Mouse (Mus musculus) ovary, postnatal 14 days (tissue): ENCODE results near the gene Xxylt1.

ENCODE experiments used
- DNase-seq: peaks from one replicate; pipeline ENCODE4 v3.0.0; 2022; ENCODE audit warnings: low spot score

Xxylt1 gene

DNA sequence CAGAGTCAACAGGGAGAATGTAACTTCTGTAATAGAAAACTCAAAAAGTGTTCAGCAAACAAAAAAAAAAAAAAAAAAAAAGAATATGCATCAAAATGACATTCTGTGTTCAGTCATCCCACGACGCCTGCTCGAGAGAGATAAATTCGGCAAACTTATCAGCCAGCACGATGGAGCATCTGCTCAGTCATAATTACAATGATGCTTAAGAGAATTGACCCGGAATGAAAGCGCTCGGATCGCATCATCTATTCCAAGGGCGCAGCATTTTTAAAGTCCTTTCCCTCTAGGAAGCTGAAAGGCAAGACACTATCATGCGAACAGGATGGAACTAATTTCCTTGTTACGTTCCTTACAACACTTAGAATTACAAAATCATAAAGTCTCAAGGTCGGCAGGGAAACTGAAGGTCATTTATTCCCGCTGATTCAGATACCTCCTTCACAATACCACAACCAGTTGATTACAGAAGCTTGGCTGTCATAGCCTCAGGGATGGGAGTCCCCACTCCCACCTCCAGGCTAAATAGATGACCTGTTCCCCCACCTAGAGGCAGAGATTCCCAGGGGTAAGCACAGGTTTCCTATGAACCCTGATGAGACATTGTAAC is 165.5 kb downstream of the Xxylt1 start:
- DNase-seq, result no peak
